Mouse (Mus musculus): Measurements from ENCODE around the gene Dlx6. TPM values are rescaled to one million over a fixed set of nuclear protein-coding genes. Genes with fewer than 3 reads are reported as not detected.

Dlx6 gene
- polyA plus RNA-seq, 1 experiment from 2014 or later, result not detected

DNA sequence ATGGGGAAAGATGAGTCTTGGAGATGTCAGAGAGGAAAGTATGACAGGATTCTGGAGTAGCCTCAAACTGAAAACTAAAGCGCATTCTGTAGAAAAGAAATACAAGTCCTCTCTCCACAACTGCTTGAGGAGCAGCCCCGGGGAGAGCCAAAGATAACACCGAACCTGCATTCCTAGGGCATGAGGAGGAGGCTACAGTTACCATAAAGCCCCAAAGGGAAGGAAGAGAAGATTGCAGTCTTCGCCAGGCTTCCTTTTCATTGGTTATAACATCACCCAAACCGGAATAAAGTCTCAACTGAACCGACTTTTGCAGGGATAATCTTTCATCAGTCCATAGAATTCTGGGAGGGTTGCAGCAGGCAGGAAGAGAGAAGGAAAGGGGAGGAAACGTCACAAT is 32.7 kb upstream of the Dlx6 start:
- Histone ChIP-seq H3K27ac (ENCODE audit: low read depth, low read length) (no peak overlapping the region), H3K27me3 (replicated peaks; ENCODE audit: control insufficient read depth, insufficient read depth, low read length) (no peaks in the 10 kb centered on the region), H3K36me3 (ENCODE audit: control insufficient read depth, insufficient read depth) (no peaks in the 10 kb centered on the region), H3K4me3 (ENCODE audit: low read depth, low read length) (no peak overlapping the region), H3K9ac (ENCODE audit: low read depth, low read length) (no peak overlapping the region), H3K9me3 (ENCODE audit: control insufficient read depth) (no peaks in the 10 kb centered on the region), H3K4me1 (replicated peaks; ENCODE audit: control insufficient read depth, insufficient read depth, low read length) (no peaks in the 10 kb centered on the region), H3K4me2 (replicated peaks; ENCODE audit: low read depth) (no peak overlapping the region)
- TF ChIP-seq CTCF (IDR thresholded peaks at IDR 0.05; ENCODE audit: low read depth), result no peak
- no peak for ATAC-seq
- WGBS, result 67% methylated on average over 7 of the region's 7 CpGs

DNA sequence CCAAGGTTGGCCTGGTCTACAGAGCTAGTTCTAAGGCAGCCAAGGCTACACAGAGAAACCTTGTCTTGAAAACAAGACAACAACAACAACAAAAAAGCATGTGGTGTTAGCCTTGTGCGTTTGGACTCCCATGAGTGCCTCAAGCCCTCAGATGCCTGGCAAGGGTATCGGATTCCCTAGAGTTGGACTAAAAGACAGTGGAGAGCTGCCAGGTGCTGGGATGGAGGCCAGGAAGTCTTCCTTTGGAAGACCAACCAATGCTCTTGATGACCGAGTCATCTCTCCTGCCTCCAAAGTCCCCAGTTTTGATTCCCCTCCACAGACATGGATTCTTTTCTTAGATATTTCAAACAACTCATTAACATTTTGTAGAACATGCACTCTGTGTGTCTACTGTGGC is 29.8 kb upstream of the Dlx6 start:
- 91% methylated on average over 3 of the region's 3 CpGs for WGBS
- TF ChIP-seq CTCF (IDR thresholded peaks at IDR 0.05; ENCODE audit: low read depth), result no peak

DNA sequence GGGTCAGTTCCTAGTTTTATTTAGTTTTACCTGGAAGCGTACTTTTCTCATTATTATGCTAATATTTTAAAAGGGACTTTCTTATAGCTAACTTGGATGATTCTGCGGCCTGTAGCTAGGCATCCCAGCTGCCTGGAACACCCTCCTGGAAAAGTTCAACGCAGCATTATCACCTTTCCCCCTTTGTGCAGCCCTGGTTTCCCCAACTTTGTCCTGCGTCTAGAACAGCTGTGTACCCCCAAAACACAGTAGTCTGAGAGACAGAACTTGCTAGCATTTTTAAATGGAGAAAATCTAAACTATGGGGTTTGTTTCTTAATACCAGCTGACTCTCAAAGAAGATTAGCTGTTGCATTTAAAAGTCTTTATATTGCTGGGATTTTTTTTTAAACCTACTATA is 14.6 kb upstream of the Dlx6 start:
- no peak overlapping the region for H3K4me3 ChIP-seq (ENCODE audit: low read depth, low read length)
- WGBS, result 24% methylated on average over 4 of the region's 4 CpGs
- no peak overlapping the region for H3K27ac ChIP-seq (ENCODE audit: low read depth, low read length)
- no peak overlapping the region for H3K4me2 ChIP-seq (replicated peaks; ENCODE audit: low read depth)
- TF ChIP-seq CTCF (IDR thresholded peaks at IDR 0.05; ENCODE audit: low read depth), result no peak
- H3K9me3 ChIP-seq (ENCODE audit: control insufficient read depth), result no peaks in the 10 kb centered on the region
- H3K36me3 ChIP-seq (ENCODE audit: control insufficient read depth, insufficient read depth), result no peaks in the 10 kb centered on the region
- ATAC-seq, result no peak
- peaks cover 70% of the 10 kb centered on the region for H3K27me3 ChIP-seq (replicated peaks; ENCODE audit: control insufficient read depth, insufficient read depth, low read length)
- H3K4me1 ChIP-seq (replicated peaks; ENCODE audit: control insufficient read depth, insufficient read depth, low read length), result no peaks in the 10 kb centered on the region
- no peak overlapping the region for H3K9ac ChIP-seq (ENCODE audit: low read depth, low read length)

More for the DNA sequence above, 29.8 kb upstream of the Dlx6 start:
- Histone ChIP-seq H3K9ac (ENCODE audit: low read depth, low read length) (no peak overlapping the region), H3K27me3 (replicated peaks; ENCODE audit: control insufficient read depth, insufficient read depth, low read length) (no peaks in the 10 kb centered on the region), H3K4me2 (replicated peaks; ENCODE audit: low read depth) (no peak overlapping the region), H3K36me3 (ENCODE audit: control insufficient read depth, insufficient read depth) (no peaks in the 10 kb centered on the region), H3K27ac (ENCODE audit: low read depth, low read length) (no peak overlapping the region), H3K4me1 (replicated peaks; ENCODE audit: control insufficient read depth, insufficient read depth, low read length) (no peaks in the 10 kb centered on the region), H3K4me3 (ENCODE audit: low read depth, low read length) (no peak overlapping the region), H3K9me3 (ENCODE audit: control insufficient read depth) (no peaks in the 10 kb centered on the region)
- ATAC-seq, result no peak

DNA sequence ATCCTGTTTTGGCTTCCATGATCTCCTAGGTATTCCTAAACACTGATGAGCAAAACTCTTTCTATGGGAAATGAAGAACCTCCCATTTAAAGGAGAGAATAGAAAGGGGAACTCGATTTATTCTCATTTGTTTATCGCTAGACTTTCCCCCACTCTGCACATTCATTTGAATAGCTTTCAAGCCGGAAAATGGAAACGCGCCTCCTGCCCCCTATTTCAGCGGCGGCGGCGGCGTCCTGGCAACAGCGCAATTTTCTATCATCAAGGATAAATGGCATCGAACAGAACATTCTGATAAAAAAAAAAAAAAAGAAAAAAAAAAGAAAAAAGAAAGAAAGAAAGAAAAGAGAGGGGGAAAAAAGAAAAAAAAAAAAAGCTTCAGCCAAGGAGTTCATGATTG is 13.4 kb upstream of the Dlx6 start:
- H3K9me3 ChIP-seq (ENCODE audit: control insufficient read depth), result no peaks in the 10 kb centered on the region
- H3K36me3 ChIP-seq (ENCODE audit: control insufficient read depth, insufficient read depth), result no peaks in the 10 kb centered on the region
- ATAC-seq, result no peak
- H3K27ac ChIP-seq (ENCODE audit: low read depth, low read length), result no peak overlapping the region
- peaks cover 78% of the 10 kb centered on the region for H3K27me3 ChIP-seq (replicated peaks; ENCODE audit: control insufficient read depth, insufficient read depth, low read length)
- H3K4me3 ChIP-seq (ENCODE audit: low read depth, low read length), result no peak overlapping the region
- H3K4me2 ChIP-seq (replicated peaks; ENCODE audit: low read depth), result no peak overlapping the region
- WGBS, result 4% methylated on average over 12 of the region's 12 CpGs
- H3K4me1 ChIP-seq (replicated peaks; ENCODE audit: control insufficient read depth, insufficient read depth, low read length), result no peaks in the 10 kb centered on the region
- no peak overlapping the region for H3K9ac ChIP-seq (ENCODE audit: low read depth, low read length)
- no peak for TF ChIP-seq CTCF (IDR thresholded peaks at IDR 0.05; ENCODE audit: low read depth)

DNA sequence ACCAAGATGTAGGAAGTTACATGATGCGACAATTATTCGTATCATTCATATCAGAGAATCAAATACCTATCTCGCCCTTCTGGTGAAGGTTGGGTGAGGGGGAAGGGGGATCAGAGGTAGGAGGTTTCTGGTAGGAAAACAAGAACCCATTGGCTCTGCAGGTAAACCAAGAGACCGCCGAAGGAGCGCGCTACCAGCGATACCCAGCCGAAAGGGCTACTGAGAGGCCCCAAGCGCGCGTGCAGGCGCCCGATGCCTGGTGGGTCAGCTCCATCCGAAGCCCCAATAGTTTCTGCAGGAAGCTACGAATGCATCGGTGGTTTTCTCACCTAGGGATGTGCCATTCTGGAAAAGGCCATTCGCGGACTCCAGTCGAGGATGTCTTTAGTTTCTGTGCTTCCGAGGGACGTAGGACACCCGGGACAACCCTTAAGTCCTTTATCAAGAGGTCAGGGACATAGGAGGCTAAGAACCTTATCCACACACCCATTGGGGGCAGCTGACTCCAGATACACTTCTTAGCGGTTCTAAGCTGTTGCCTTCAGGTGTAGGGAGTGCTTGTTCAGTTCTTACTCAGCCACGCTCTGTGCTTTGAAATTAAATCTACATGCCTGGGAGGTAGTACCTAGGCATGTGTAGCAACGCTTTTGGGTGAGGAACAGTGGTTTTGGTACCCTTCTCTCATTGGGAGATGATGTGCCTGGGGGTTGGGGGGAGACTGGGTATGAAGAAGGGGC is 12.6 kb upstream of the Dlx6 start:
- Histone ChIP-seq H3K27ac (ENCODE audit: low read depth, low read length) (no peak overlapping the region), H3K4me2 (replicated peaks; ENCODE audit: low read depth) (no peak overlapping the region), H3K4me1 (replicated peaks; ENCODE audit: control insufficient read depth, insufficient read depth, low read length) (no peaks in the 10 kb centered on the region), H3K36me3 (ENCODE audit: control insufficient read depth, insufficient read depth) (no peaks in the 10 kb centered on the region), H3K9ac (ENCODE audit: low read depth, low read length) (no peak overlapping the region), H3K9me3 (ENCODE audit: control insufficient read depth) (no peaks in the 10 kb centered on the region), H3K4me3 (ENCODE audit: low read depth, low read length) (no peak overlapping the region), H3K27me3 (replicated peaks; ENCODE audit: control insufficient read depth, insufficient read depth, low read length) (peaks cover 86% of the 10 kb centered on the region)
- WGBS, result 4% methylated on average over 26 of the region's 26 CpGs
- TF ChIP-seq CTCF (IDR thresholded peaks at IDR 0.05; ENCODE audit: low read depth), result no peak
- ATAC-seq, result no peak

DNA sequence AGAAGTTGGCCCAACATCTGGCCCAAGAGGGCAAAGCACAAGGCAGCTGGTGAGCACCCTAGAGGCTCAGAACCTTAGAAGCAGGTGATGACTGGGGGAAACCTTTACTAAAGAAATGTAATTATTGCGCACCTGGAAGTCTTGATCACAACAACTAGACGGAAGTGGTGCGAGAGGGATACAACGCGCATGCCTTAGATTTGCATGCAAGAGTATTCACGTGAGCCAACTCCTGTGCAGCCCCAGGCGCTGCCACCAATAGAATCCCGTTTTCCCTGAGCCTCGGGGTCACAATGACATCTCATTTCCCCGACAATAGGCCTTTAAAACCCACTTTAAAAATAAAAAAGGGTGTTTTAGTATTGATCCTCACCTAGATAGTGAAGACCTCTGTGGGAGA is 12.0 kb upstream of the Dlx6 start:
- no peaks in the 10 kb centered on the region for H3K4me1 ChIP-seq (replicated peaks; ENCODE audit: control insufficient read depth, insufficient read depth, low read length)
- H3K4me2 ChIP-seq (replicated peaks; ENCODE audit: low read depth), result no peak overlapping the region
- no peak overlapping the region for H3K4me3 ChIP-seq (ENCODE audit: low read depth, low read length)
- TF ChIP-seq CTCF (IDR thresholded peaks at IDR 0.05; ENCODE audit: low read depth), result no peak
- H3K27me3 ChIP-seq (replicated peaks; ENCODE audit: control insufficient read depth, insufficient read depth, low read length), result peaks cover 87% of the 10 kb centered on the region
- ATAC-seq, result no peak
- H3K36me3 ChIP-seq (ENCODE audit: control insufficient read depth, insufficient read depth), result no peaks in the 10 kb centered on the region
- no peaks in the 10 kb centered on the region for H3K9me3 ChIP-seq (ENCODE audit: control insufficient read depth)
- 6% methylated on average over 10 of the region's 10 CpGs for WGBS
- no peak overlapping the region for H3K9ac ChIP-seq (ENCODE audit: low read depth, low read length)
- H3K27ac ChIP-seq (ENCODE audit: low read depth, low read length), result no peak overlapping the region

Data from intestine, postnatal 0 days (tissue).